Mouse (Mus musculus): ENCODE data around the gene Galnt17. TPM values are rescaled to one million over a fixed set of nuclear protein-coding genes. Genes with fewer than 3 reads are reported as not detected.

The Galnt17 gene
- polyA plus RNA-seq, 1 experiment from 2014 or later = 8.1 TPM

DNA sequence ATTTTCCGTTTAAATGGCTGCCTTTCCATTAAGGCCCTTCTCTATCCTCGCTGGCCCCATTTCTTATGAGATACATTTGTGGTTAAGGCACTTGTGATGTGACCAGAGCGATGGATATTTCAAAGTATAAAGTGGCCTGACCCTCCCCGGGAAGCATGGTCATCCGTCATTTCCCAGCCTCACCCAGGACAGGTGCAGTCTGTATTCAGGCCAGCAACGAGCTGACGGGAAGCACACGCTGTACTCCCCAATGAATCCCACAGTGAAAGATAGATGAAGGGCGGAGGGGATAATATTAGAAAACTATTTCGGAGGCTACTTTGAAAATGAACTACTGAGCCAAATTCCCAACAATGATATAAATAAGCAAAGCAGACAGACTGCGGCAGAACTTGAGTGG lies 44.2 kb downstream of the Galnt17 start:
- Histone ChIP-seq H3K4me2 (ENCODE audit: low read length) (no peak overlapping the region), H3K27me3 (replicated peaks; ENCODE audit: control insufficient read depth, insufficient read depth, low read length) (no peaks in the 10 kb centered on the region), H3K27ac (ENCODE audit: low read depth, low read length) (no peak overlapping the region), H3K9me3 (ENCODE audit: control insufficient read depth, low read length) (peaks cover 5% of the 10 kb centered on the region; the same call in 1 of the 2 replicates), H3K36me3 (ENCODE audit: control insufficient read depth, insufficient read depth, low read length) (no peaks in the 10 kb centered on the region), H3K4me1 (ENCODE audit: control insufficient read depth, insufficient read depth, low read depth, low read length) (no peaks in the 10 kb centered on the region), H3K4me3 (ENCODE audit: low read length) (no peak overlapping the region), H3K9ac (ENCODE audit: low read depth, low read length) (no peak overlapping the region)
- WGBS = 73% methylated on average over 11 of the region's 11 CpGs
- ATAC-seq = no peak

DNA sequence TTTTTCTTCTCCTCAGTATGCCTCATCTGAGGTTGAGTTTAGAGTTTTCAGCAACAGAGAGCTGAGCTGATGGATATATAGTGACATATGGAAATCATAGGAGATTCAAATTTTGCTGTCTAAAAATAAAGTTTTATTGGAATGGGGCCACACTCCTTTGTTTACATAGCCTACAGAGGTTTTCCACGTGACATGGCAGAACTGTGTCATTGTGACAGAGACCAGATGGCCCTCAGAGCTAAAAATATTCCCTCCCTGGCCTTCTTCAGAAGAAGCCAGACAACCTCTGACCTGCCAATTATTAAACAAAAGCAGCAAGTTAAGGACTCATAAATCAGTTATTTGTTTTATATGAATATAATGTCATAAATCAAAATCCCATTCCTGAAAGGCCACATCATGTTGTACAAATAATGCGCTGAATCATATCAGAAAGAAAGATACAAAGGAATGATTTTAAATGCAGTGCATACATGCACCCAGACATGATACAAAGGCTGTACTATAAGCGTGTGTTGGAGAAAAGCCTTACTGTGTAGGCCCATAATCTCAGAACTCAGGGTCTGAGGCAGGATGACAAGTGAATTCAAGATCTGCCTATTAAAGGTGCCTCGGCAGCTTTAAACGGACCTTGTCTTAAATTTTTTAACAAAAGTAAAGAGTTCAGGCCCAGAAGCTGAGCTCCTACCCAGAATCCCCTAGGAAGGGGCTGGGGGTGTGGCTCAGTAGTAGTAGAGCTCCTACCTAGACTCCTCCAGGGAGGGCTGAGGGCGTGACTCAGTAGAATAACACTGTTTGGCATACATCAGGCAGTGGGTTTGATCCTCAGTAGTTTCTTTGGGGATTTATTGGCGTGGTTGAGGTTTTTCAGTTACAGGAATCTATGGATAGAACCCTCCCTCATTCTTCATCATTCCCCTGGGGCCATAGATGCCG lies 57.3 kb downstream of the Galnt17 start:
- H3K27me3 ChIP-seq (replicated peaks; ENCODE audit: control insufficient read depth, insufficient read depth, low read length) = no peaks in the 10 kb centered on the region
- no peak overlapping the region for H3K9ac ChIP-seq (ENCODE audit: low read depth, low read length)
- no peaks in the 10 kb centered on the region for H3K36me3 ChIP-seq (ENCODE audit: control insufficient read depth, insufficient read depth, low read length)
- H3K9me3 ChIP-seq (ENCODE audit: control insufficient read depth, low read length) = no peaks in the 10 kb centered on the region
- H3K4me3 ChIP-seq (ENCODE audit: low read length) = no peak overlapping the region
- ATAC-seq = no peak
- H3K4me1 ChIP-seq (ENCODE audit: control insufficient read depth, insufficient read depth, low read depth, low read length) = no peaks in the 10 kb centered on the region
- H3K27ac ChIP-seq (ENCODE audit: low read depth, low read length) = no peak overlapping the region
- H3K4me2 ChIP-seq (ENCODE audit: low read length) = no peak overlapping the region
- WGBS = 82% methylated on average over 8 of the region's 8 CpGs

DNA sequence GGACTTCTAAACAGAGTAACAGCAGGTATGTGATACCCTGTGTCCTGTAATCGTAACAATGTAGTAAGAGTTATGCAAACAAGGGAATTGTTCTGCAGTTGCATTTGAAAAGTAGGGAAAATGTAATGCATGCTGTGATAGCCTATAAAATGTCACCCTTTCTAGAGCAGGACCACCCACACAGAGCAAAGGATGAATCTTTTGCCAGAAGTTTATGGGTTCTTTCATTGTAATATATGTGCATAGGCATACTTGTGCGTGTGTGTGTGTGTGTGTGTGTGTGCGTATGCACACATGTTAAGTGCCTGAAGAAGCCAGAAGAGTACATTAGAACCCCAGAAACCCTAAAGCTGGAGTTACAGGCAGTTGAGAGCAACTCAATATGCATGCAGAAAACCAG lies 59.9 kb downstream of the Galnt17 start:
- no peak overlapping the region for H3K4me3 ChIP-seq (ENCODE audit: low read length)
- H3K4me2 ChIP-seq (ENCODE audit: low read length) = no peak overlapping the region
- 90% methylated on average over 3 of the region's 3 CpGs for WGBS
- no peak for ATAC-seq
- no peak overlapping the region for H3K9ac ChIP-seq (ENCODE audit: low read depth, low read length)
- H3K9me3 ChIP-seq (ENCODE audit: control insufficient read depth, low read length) = no peaks in the 10 kb centered on the region
- no peaks in the 10 kb centered on the region for H3K4me1 ChIP-seq (ENCODE audit: control insufficient read depth, insufficient read depth, low read depth, low read length)
- no peaks in the 10 kb centered on the region for H3K27me3 ChIP-seq (replicated peaks; ENCODE audit: control insufficient read depth, insufficient read depth, low read length)
- H3K27ac ChIP-seq (ENCODE audit: low read depth, low read length) = no peak overlapping the region
- H3K36me3 ChIP-seq (ENCODE audit: control insufficient read depth, insufficient read depth, low read length) = no peaks in the 10 kb centered on the region

DNA sequence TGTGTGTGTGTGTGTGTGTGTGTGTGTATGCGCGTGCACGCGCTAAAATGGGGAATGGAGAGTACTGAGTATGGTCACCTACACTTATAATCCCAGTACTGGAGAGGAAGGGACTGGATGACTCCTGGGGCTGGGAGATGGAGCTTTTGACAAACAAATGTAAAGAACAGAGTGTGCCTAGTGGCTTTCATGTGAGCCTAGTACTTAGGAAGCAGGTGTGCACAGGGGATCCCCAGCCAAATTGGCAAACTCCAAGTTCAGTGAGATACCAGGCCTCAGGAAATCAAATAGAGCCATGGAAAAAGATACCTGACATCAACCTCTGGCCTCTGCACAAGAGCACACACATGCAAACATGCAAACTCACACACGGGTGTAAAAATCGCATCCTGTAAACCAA lies 61.7 kb downstream of the Galnt17 start:
- Histone ChIP-seq H3K4me3 (ENCODE audit: low read length) (no peak overlapping the region), H3K27ac (ENCODE audit: low read depth, low read length) (no peak overlapping the region), H3K9me3 (ENCODE audit: control insufficient read depth, low read length) (no peaks in the 10 kb centered on the region), H3K27me3 (replicated peaks; ENCODE audit: control insufficient read depth, insufficient read depth, low read length) (no peaks in the 10 kb centered on the region), H3K4me1 (ENCODE audit: control insufficient read depth, insufficient read depth, low read depth, low read length) (no peaks in the 10 kb centered on the region), H3K4me2 (ENCODE audit: low read length) (no peak overlapping the region), H3K9ac (ENCODE audit: low read depth, low read length) (no peak overlapping the region), H3K36me3 (ENCODE audit: control insufficient read depth, insufficient read depth, low read length) (no peaks in the 10 kb centered on the region)
- no peak for ATAC-seq
- WGBS = 94% methylated on average over 6 of the region's 6 CpGs

DNA sequence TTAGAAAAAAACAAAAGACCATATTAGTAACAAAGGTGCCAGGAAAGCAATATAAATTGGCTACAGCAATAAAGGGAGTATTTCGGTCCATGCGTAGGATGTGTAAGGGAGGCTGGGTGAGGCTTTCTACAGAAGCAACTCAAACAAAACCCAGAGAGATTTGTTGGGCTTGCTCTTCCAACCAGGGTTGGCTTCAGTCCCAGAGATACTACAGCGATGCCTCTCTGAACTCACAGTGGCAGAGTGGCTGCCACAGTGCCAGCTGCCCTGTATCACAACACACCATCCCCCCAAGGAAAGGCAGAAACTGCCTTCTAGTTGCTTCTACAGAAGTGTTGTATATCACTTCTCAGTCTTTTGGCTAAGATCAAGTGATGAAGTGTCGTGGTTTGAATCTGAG lies 66.6 kb downstream of the Galnt17 start:
- Histone ChIP-seq H3K4me2 (ENCODE audit: low read length) (no peak overlapping the region), H3K9ac (ENCODE audit: low read depth, low read length) (no peak overlapping the region), H3K9me3 (ENCODE audit: control insufficient read depth, low read length) (no peaks in the 10 kb centered on the region), H3K4me3 (ENCODE audit: low read length) (no peak overlapping the region), H3K27ac (ENCODE audit: low read depth, low read length) (no peak overlapping the region), H3K36me3 (ENCODE audit: control insufficient read depth, insufficient read depth, low read length) (no peaks in the 10 kb centered on the region), H3K4me1 (ENCODE audit: control insufficient read depth, insufficient read depth, low read depth, low read length) (no peaks in the 10 kb centered on the region), H3K27me3 (replicated peaks; ENCODE audit: control insufficient read depth, insufficient read depth, low read length) (no peaks in the 10 kb centered on the region)
- 85% methylated on average over 4 of the region's 4 CpGs for WGBS
- no peak for ATAC-seq

DNA sequence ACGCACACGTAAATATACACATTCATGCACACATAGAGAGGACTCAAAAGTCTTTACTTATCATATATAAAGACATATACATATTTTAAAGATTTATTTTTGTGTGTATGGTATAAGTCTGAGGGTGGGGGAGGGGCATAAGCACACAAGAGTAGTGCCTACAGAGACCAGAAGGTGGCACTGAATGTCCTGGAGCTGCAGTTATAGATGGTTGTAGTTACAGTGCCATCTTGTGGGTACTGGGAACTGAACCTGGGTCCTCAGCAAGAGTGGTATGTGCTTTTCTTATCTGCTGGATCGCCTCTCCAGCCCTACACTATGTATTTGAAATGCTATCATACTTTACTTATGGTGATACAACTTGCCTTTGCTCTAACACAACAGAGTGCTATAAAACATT lies 68.5 kb downstream of the Galnt17 start:
- H3K4me1 ChIP-seq (ENCODE audit: control insufficient read depth, insufficient read depth, low read depth, low read length) = no peaks in the 10 kb centered on the region
- no peak overlapping the region for H3K9ac ChIP-seq (ENCODE audit: low read depth, low read length)
- H3K4me2 ChIP-seq (ENCODE audit: low read length) = no peak overlapping the region
- H3K9me3 ChIP-seq (ENCODE audit: control insufficient read depth, low read length) = no peaks in the 10 kb centered on the region
- no peaks in the 10 kb centered on the region for H3K36me3 ChIP-seq (ENCODE audit: control insufficient read depth, insufficient read depth, low read length)
- no peak overlapping the region for H3K27ac ChIP-seq (ENCODE audit: low read depth, low read length)
- no peaks in the 10 kb centered on the region for H3K27me3 ChIP-seq (replicated peaks; ENCODE audit: control insufficient read depth, insufficient read depth, low read length)
- no peak for ATAC-seq
- no peak overlapping the region for H3K4me3 ChIP-seq (ENCODE audit: low read length)
- 99% methylated on average over 3 of the region's 3 CpGs for WGBS

DNA sequence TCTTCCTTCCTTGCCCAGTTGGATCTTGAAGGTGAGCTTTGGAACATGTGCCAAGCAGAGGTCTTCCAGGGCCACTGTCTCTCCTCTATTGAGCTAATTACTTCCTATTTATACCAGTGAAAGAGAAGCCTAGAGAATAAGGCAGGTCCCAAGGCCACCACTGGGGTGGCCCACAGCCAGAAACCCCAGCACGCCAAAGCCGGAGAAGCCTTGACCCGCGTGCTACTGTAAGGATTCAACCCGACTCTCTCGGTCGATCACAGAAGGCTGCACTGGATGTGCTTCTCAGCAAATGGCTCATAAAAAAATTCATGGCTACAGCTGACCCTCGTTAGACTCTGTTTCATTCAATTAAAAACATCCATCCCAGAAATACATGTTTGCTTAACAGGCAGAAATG lies 71.4 kb downstream of the Galnt17 start:
- H3K4me3 ChIP-seq (ENCODE audit: low read length) = no peak overlapping the region
- no peaks in the 10 kb centered on the region for H3K9me3 ChIP-seq (ENCODE audit: control insufficient read depth, low read length)
- no peaks in the 10 kb centered on the region for H3K27me3 ChIP-seq (replicated peaks; ENCODE audit: control insufficient read depth, insufficient read depth, low read length)
- H3K4me1 ChIP-seq (ENCODE audit: control insufficient read depth, insufficient read depth, low read depth, low read length) = no peaks in the 10 kb centered on the region
- ATAC-seq = no peak
- H3K27ac ChIP-seq (ENCODE audit: low read depth, low read length) = no peak overlapping the region
- WGBS = 80% methylated on average over 8 of the region's 8 CpGs
- no peak overlapping the region for H3K9ac ChIP-seq (ENCODE audit: low read depth, low read length)
- H3K36me3 ChIP-seq (ENCODE audit: control insufficient read depth, insufficient read depth, low read length) = no peaks in the 10 kb centered on the region
- H3K4me2 ChIP-seq (ENCODE audit: low read length) = no peak overlapping the region

DNA sequence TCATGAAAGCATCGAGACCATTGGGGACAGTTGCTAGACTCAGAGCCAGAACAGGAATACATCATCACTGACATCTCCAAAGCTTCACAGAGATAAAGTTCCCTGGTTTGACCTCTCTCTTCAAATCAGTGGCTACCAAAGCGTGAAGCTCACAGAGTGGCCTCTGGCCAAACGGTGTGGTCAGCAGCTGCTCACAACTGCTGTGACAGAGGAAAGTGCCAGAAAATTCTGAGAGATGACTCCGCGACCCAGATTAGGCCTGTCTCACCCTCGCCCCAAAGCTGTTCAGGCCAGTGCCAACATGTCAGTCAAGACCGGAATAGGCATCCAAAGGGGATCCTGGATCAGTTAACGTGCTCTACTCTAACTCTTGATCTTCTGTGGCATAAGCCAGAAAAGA lies 74.5 kb downstream of the Galnt17 start:
- H3K4me1 ChIP-seq (ENCODE audit: control insufficient read depth, insufficient read depth, low read depth, low read length) = no peaks in the 10 kb centered on the region
- ATAC-seq = no peak
- WGBS = 88% methylated on average over 8 of the region's 8 CpGs
- no peak overlapping the region for H3K9ac ChIP-seq (ENCODE audit: low read depth, low read length)
- H3K9me3 ChIP-seq (ENCODE audit: control insufficient read depth, low read length) = no peaks in the 10 kb centered on the region
- H3K4me2 ChIP-seq (ENCODE audit: low read length) = no peak overlapping the region
- H3K36me3 ChIP-seq (ENCODE audit: control insufficient read depth, insufficient read depth, low read length) = no peaks in the 10 kb centered on the region
- H3K27me3 ChIP-seq (replicated peaks; ENCODE audit: control insufficient read depth, insufficient read depth, low read length) = no peaks in the 10 kb centered on the region
- H3K4me3 ChIP-seq (ENCODE audit: low read length) = no peak overlapping the region
- H3K27ac ChIP-seq (ENCODE audit: low read depth, low read length) = no peak overlapping the region

DNA sequence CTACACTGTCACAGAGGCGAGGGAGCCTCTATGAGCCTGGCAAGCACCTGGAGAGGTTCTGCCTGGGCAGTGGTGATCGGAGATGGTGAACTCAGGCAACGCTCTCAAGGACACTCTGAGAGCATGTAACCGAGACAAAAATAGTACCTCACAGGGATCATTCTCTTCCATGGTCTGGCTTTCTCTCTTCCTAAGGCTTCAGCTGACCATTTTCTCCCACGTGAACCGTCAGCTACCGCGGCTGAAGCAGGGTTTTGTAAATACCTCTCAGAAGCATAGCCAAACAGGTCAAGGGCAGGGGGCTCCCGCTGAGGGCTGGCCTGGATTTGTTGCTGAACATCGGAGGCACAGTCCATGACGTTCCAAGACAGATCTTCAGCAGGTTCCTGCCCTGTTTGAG lies 77.2 kb downstream of the Galnt17 start:
- H3K36me3 ChIP-seq (ENCODE audit: control insufficient read depth, insufficient read depth, low read length) = no peaks in the 10 kb centered on the region
- H3K27ac ChIP-seq (ENCODE audit: low read depth, low read length) = no peak overlapping the region
- H3K4me1 ChIP-seq (ENCODE audit: control insufficient read depth, insufficient read depth, low read depth, low read length) = no peaks in the 10 kb centered on the region
- no peak for ATAC-seq
- no peak overlapping the region for H3K9ac ChIP-seq (ENCODE audit: low read depth, low read length)
- H3K4me2 ChIP-seq (ENCODE audit: low read length) = no peak overlapping the region
- H3K4me3 ChIP-seq (ENCODE audit: low read length) = no peak overlapping the region
- WGBS = 72% methylated on average over 11 of the region's 11 CpGs
- no peaks in the 10 kb centered on the region for H3K9me3 ChIP-seq (ENCODE audit: control insufficient read depth, low read length)
- no peaks in the 10 kb centered on the region for H3K27me3 ChIP-seq (replicated peaks; ENCODE audit: control insufficient read depth, insufficient read depth, low read length)

Measured in hindbrain, embryonic 16.5 days (tissue).